In genomic region chr2:139919757-139920156, GRCm38 (mm10) we compare ENCODE assay signal across 18 mouse cellular contexts.
DNase-seq lines count a peak whose midpoint lies in the region; ATAC-seq and TF ChIP-seq lines count a peak whose summit lies in the region.
"Had no signal": no experiment of that assay in that cellular context is flagged by ENCODE, and none has a peak within 500 bp of the region (broad histone marks: within the 10 kb centered on the region; RNA-seq: fewer than 3 reads in every experiment).

No protein-coding gene starts in this region.

- 66% methylated on average over 2 of the region's 2 CpGs for WGBS in kidney, adult 2 months
- WGBS in kidney, embryonic 14.5 days = 35% methylated on average over 2 of the region's 2 CpGs

- H3K4me1 ChIP-seq in kidney, adult 2 months (ENCODE audit: control insufficient read depth, insufficient read depth, low read length) = no peaks in the 10 kb centered on the region
- H3K4me1 ChIP-seq in kidney, embryonic 14.5 days (ENCODE audit: control insufficient read depth, insufficient read depth, low read length) = no peaks in the 10 kb centered on the region
- peaks cover 17% of the 10 kb centered on the region for H3K4me1 ChIP-seq in bone marrow macrophage, adult 2 months (ENCODE audit: control insufficient read depth, insufficient read depth, low read length)
- H3K4me1 ChIP-seq: heart, embryonic 13.5 days; hindbrain, embryonic 15.5 days; liver, embryonic 15.5 days; midbrain, embryonic 13.5 days; neural tube, embryonic 13.5 days had no signal

- no peak overlapping the region for H3K27ac ChIP-seq in kidney, adult 2 months (ENCODE audit: insufficient read depth, low read depth, low read length)
- no peak overlapping the region for H3K27ac ChIP-seq in kidney, embryonic 14.5 days (ENCODE audit: low read depth, low read length)
- peak overlapping the region; percentile 93 for H3K27ac ChIP-seq in bone marrow macrophage, adult 2 months (ENCODE audit: insufficient read depth, low read depth, low read length)
- H3K27ac ChIP-seq: heart, embryonic 13.5 days; hindbrain, embryonic 15.5 days; liver, embryonic 15.5 days; midbrain, embryonic 13.5 days; neural tube, embryonic 13.5 days had no signal

- peak; percentile 33 for DNase-seq in adrenal gland, adult 2 months
- DNase-seq in adrenal gland, adult 18-20 months (ENCODE audit: low spot score in 2 of 2) = no peak
- peak; percentile 3 for DNase-seq in kidney, adult 2 months
- peak; percentile 57 for DNase-seq in lung, postnatal 36 days
- DNase-seq: kidney, adult 18-20 months; right cerebral cortex, adult 18-20 months; thymus, adult 18-20 months had no signal

- no peaks in the 10 kb centered on the region for H3K27me3 ChIP-seq in kidney, adult 2 months (replicated peaks; ENCODE audit: control insufficient read depth, insufficient read depth, low read length)
- H3K27me3 ChIP-seq in kidney, embryonic 14.5 days (ENCODE audit: control insufficient read depth, insufficient read depth, low read length) = no peaks in the 10 kb centered on the region
- H3K27me3 ChIP-seq: heart, embryonic 13.5 days; hindbrain, embryonic 15.5 days; liver, embryonic 15.5 days; midbrain, embryonic 13.5 days; neural tube, embryonic 13.5 days had no signal

- no peak overlapping the region for H3K4me3 ChIP-seq in kidney, adult 2 months (ENCODE audit: insufficient read depth, low read depth, low read length)
- no peak overlapping the region for H3K4me3 ChIP-seq in kidney, embryonic 14.5 days (ENCODE audit: low read length)
- H3K4me3 ChIP-seq in bone marrow macrophage, adult 2 months (ENCODE audit: insufficient read depth, low read length) = no peak overlapping the region
- H3K4me3 ChIP-seq: heart, embryonic 13.5 days; hindbrain, embryonic 15.5 days; liver, embryonic 15.5 days; midbrain, embryonic 13.5 days; neural tube, embryonic 13.5 days had no signal

- no peak for TF ChIP-seq POLR2A in kidney, adult 2 months (IDR thresholded peaks at IDR 0.05; ENCODE audit: low read depth, low read length)
- TF ChIP-seq POLR2A in bone marrow macrophage, adult 2 months (IDR thresholded peaks at IDR 0.05; ENCODE audit: borderline replicate concordance, low read depth, low read length) = no peak

- no peak overlapping the region for H3K9ac ChIP-seq in kidney, embryonic 14.5 days (ENCODE audit: low read depth, low read length)
- H3K9ac ChIP-seq: heart, embryonic 13.5 days; hindbrain, embryonic 15.5 days; liver, embryonic 15.5 days; midbrain, embryonic 13.5 days; neural tube, embryonic 13.5 days had no signal

- H3K36me3 ChIP-seq in kidney, adult 2 months (ENCODE audit: control insufficient read depth, insufficient read depth, low read length) = no peaks in the 10 kb centered on the region
- no peaks in the 10 kb centered on the region for H3K36me3 ChIP-seq in kidney, embryonic 14.5 days (ENCODE audit: control insufficient read depth, insufficient read depth, low read length)
- H3K36me3 ChIP-seq: heart, embryonic 13.5 days; hindbrain, embryonic 15.5 days; liver, embryonic 15.5 days; midbrain, embryonic 13.5 days; neural tube, embryonic 13.5 days had no signal

- TF ChIP-seq CTCF in kidney, adult 2 months (conservative IDR thresholded peaks at IDR 0.05; ENCODE audit: insufficient read depth, insufficient read length, low read depth, low read length) = no peak
- TF ChIP-seq CTCF in bone marrow macrophage, adult 2 months (IDR thresholded peaks at IDR 0.05; ENCODE audit: low read depth, low read length) = no peak

- no peak overlapping the region for H3K4me2 ChIP-seq in kidney, embryonic 14.5 days (replicated peaks; ENCODE audit: low read depth, low read length)
- H3K4me2 ChIP-seq: heart, embryonic 13.5 days; hindbrain, embryonic 15.5 days; liver, embryonic 15.5 days; midbrain, embryonic 13.5 days; neural tube, embryonic 13.5 days had no signal

- ATAC-seq in kidney, embryonic 14.5 days (ENCODE audit: low FRiP score, low TSS enrichment) = no peak
- no peak for ATAC-seq in monocyte, adult 5-6 weeks (replicated peaks; ENCODE audit: insufficient number of reproducible peaks, low FRiP score, low TSS enrichment, poor library complexity, severe bottlenecking)
- ATAC-seq in megakaryocyte-erythroid progenitor cell, adult 5-6 weeks (replicated peaks; ENCODE audit: low FRiP score, low TSS enrichment, poor library complexity, severe bottlenecking) = no peak
- ATAC-seq: activated CD4-positive, CD25-positive, alpha-beta regulatory T cell, adult 4 months; midbrain, embryonic 13.5 days had no signal

- no peaks in the 10 kb centered on the region for H3K9me3 ChIP-seq in kidney, embryonic 14.5 days (ENCODE audit: control insufficient read depth, low read length)
- H3K9me3 ChIP-seq: G1E; heart, embryonic 13.5 days; hindbrain, embryonic 15.5 days; liver, embryonic 15.5 days; midbrain, embryonic 13.5 days; neural tube, embryonic 13.5 days had no signal

Comparison
In these comparisons a context has a peak if more than half of its experiments do, and no peak if none do; other contexts are left out.
1. DNase-seq: peak in adrenal gland, adult 2 months (single experiment), kidney, adult 2 months (single experiment) and lung, postnatal 36 days (single experiment); none in adrenal gland, adult 18-20 months (0 of 2).